39 mouse cellular contexts compared by ENCODE assay signal in the genomic region with DNA sequence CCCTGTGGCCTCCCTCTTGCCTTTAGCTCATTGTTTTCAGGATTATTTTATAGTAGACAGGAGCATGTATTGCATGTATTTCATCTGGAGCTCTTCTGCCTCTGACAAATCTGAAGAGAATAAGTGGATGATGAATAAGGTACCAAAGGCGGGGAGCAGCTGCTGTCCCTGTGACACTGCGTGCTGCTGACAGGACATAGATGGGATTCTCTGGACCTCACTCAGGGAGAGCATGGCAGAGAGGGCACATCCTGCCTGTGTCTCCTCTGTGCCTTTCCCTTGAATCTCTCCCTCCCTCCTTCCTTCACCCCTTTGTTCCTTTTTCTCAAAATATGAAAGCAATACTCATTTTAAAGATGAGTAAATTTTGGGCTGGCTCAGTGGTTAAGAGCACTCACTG. TPM values are rescaled to one million over a fixed set of nuclear protein-coding genes. Genes with fewer than 3 reads are reported as not detected.
DNase-seq lines count a peak whose midpoint lies in the region; ATAC-seq and TF ChIP-seq lines count a peak whose summit lies in the region.
"Had no signal": no experiment of that assay in that cellular context is flagged by ENCODE, and none has a peak within 500 bp of the region (broad histone marks: within the 10 kb centered on the region; RNA-seq: fewer than 3 reads in every experiment).

No protein-coding gene starts in this region.

- H3K9ac ChIP-seq in heart, adult 2 months (ENCODE audit: low read depth, low read length) = no peak overlapping the region
- peak overlapping the region; percentile 79 for H3K9ac ChIP-seq in heart, embryonic 14.5 days (ENCODE audit: low read length)
- H3K9ac ChIP-seq in lung, postnatal 0 days (replicated peaks; ENCODE audit: low read depth) = no peak overlapping the region
- H3K9ac ChIP-seq: embryonic facial prominence, embryonic 15.5 days; forebrain, embryonic 12.5 days; forebrain, postnatal 0 days; hindbrain, embryonic 13.5 days; limb, embryonic 15.5 days; liver, embryonic 13.5 days; stomach, embryonic 15.5 days had no signal

- no peak overlapping the region for H3K4me3 ChIP-seq in heart, adult 2 months
- no peak overlapping the region for H3K4me3 ChIP-seq in heart, embryonic 14.5 days (ENCODE audit: control insufficient read depth in 1 of 2, insufficient read depth in 1 of 2, low read depth in 1 of 2, low read length in 2 of 2)
- H3K4me3 ChIP-seq in lung, postnatal 0 days (ENCODE audit: low read depth, low read length) = no peak overlapping the region
- H3K4me3 ChIP-seq: embryonic facial prominence, embryonic 10.5 days; embryonic facial prominence, embryonic 15.5 days; forebrain, embryonic 12.5 days; hindbrain, embryonic 13.5 days; limb, embryonic 10.5 days; limb, embryonic 15.5 days; liver, embryonic 13.5 days; stomach, embryonic 15.5 days had no signal

- intact Hi-C loops in heart, adult 2 months (cut with DNase I) = no loop called here

- no peak for ATAC-seq in heart, embryonic 14.5 days (ENCODE audit: insufficient number of reproducible peaks, insufficient read depth, low FRiP score, low read depth)
- ATAC-seq in lung, postnatal 0 days = peak; percentile 39
- ATAC-seq: activated CD4-positive, CD25-positive, alpha-beta regulatory T cell, adult 4 months; forebrain, postnatal 0 days; intestine, postnatal 0 days had no signal

- no peaks in the 10 kb centered on the region for H3K79me2 ChIP-seq in heart, adult 2 months (replicated peaks; ENCODE audit: control insufficient read depth, insufficient read depth, low read length)

- peak overlapping the region; percentile 93 for H3K27ac ChIP-seq in heart, adult 2 months
- peak overlapping the region; percentile 100 for H3K27ac ChIP-seq in heart, embryonic 14.5 days (replicated peaks in 1 of 2; ENCODE audit: control insufficient read depth in 1 of 2, insufficient read depth in 1 of 2, low read depth in 2 of 2, low read length in 2 of 2)
- no peak overlapping the region for H3K27ac ChIP-seq in lung, postnatal 0 days (ENCODE audit: low read length)
- H3K27ac ChIP-seq: embryonic facial prominence, embryonic 15.5 days; forebrain, embryonic 12.5 days; hindbrain, embryonic 13.5 days; limb, embryonic 10.5 days; limb, embryonic 15.5 days; liver, embryonic 13.5 days; macrophage; stomach, embryonic 15.5 days had no signal

- peak; percentile 67 for TF ChIP-seq POLR2A in heart, adult 2 months (IDR thresholded peaks at IDR 0.05; ENCODE audit: insufficient read depth, low read depth, low read length)

- peak; percentile 80 for TF ChIP-seq EP300 in heart, adult 2 months (IDR thresholded peaks at IDR 0.05; ENCODE audit: insufficient read depth, low read depth, low read length)
- no peak for TF ChIP-seq EP300 in lung, postnatal 0 days (IDR thresholded peaks at IDR 0.05)

- 44% methylated on average over 2 of the region's 2 CpGs for WGBS in heart, adult 2 months
- WGBS in heart, embryonic 14.5 days = 50% methylated on average over 2 of the region's 2 CpGs
- WGBS in lung, postnatal 0 days = 49% methylated on average over 2 of the region's 2 CpGs

- no peak for DNase-seq in heart, adult 2 months
- DNase-seq in heart, adult 9 months (ENCODE audit: low spot score in 2 of 2) = no peak
- no peak for DNase-seq in heart, adult 18-20 months
- peak; percentile 29 for DNase-seq in lung, postnatal 0 days (ENCODE audit: low spot score)
- DNase-seq in lung, postnatal 4 days = no peak
- DNase-seq in lung, postnatal 36 days = peak; percentile 55
- DNase-seq in gastrocnemius, postnatal 25 days = no peak
- DNase-seq: adrenal gland, adult 2 months; cerebellum, adult 2 months; cerebellum, postnatal 25 days; forebrain, postnatal 0 days; kidney, adult 9 months; kidney, postnatal 10 days; layer of hippocampus, postnatal 36 days; liver, embryonic 13.5 days; midbrain, embryonic 14.5 days; right cerebral cortex, postnatal 25 days had no signal

- H3K4me2 ChIP-seq in heart, embryonic 14.5 days (ENCODE audit: low read length) = peak overlapping the region; percentile 63
- H3K4me2 ChIP-seq in lung, postnatal 0 days (replicated peaks; ENCODE audit: low read depth, low read length) = no peak overlapping the region
- H3K4me2 ChIP-seq: embryonic facial prominence, embryonic 15.5 days; forebrain, embryonic 12.5 days; hindbrain, embryonic 13.5 days; limb, embryonic 15.5 days; liver, embryonic 13.5 days; stomach, embryonic 15.5 days had no signal

- H3K4me1 ChIP-seq in heart, adult 2 months (ENCODE audit: control insufficient read depth, insufficient read depth, low read length) = peaks cover 14% of the 10 kb centered on the region
- peaks cover 41 to 57% of the 10 kb centered on the region in 2 experiments for H3K4me1 ChIP-seq in heart, embryonic 14.5 days (ENCODE audit: control insufficient read depth in 2 of 2, insufficient read depth in 2 of 2, low read length in 2 of 2)
- peaks cover 15% of the 10 kb centered on the region for H3K4me1 ChIP-seq in lung, postnatal 0 days (ENCODE audit: insufficient read depth, low read depth, low read length)
- H3K4me1 ChIP-seq: limb, embryonic 15.5 days had no signal

- H3K27me3 ChIP-seq in heart, adult 2 months (ENCODE audit: control insufficient read depth, insufficient read depth, low read length) = no peaks in the 10 kb centered on the region
- H3K27me3 ChIP-seq in heart, embryonic 14.5 days (ENCODE audit: control insufficient read depth, insufficient read depth, low read length) = no peaks in the 10 kb centered on the region
- H3K27me3 ChIP-seq in lung, postnatal 0 days (replicated peaks; ENCODE audit: insufficient read depth, low read length) = no peaks in the 10 kb centered on the region
- H3K27me3 ChIP-seq: embryonic facial prominence, embryonic 15.5 days; forebrain, embryonic 12.5 days; hindbrain, embryonic 13.5 days; limb, embryonic 15.5 days; liver, embryonic 13.5 days; stomach, embryonic 15.5 days had no signal

- peaks cover 3% of the 10 kb centered on the region; the same call in 1 of the 2 replicates for H3K9me3 ChIP-seq in heart, embryonic 14.5 days (ENCODE audit: control insufficient read depth, low read length)
- no peaks in the 10 kb centered on the region for H3K9me3 ChIP-seq in lung, postnatal 0 days (ENCODE audit: low read length)
- H3K9me3 ChIP-seq: embryonic facial prominence, embryonic 10.5 days; embryonic facial prominence, embryonic 15.5 days; forebrain, embryonic 12.5 days; hindbrain, embryonic 13.5 days; limb, embryonic 10.5 days; limb, embryonic 15.5 days; liver, embryonic 13.5 days; stomach, embryonic 15.5 days had no signal

- H3K36me3 ChIP-seq in heart, adult 2 months (ENCODE audit: control insufficient read depth, insufficient read depth, low read length) = no peaks in the 10 kb centered on the region
- H3K36me3 ChIP-seq in heart, embryonic 14.5 days (ENCODE audit: control insufficient read depth, insufficient read depth, low read length) = peaks cover 8% of the 10 kb centered on the region; the same call in 1 of the 2 replicates
- no peaks in the 10 kb centered on the region for H3K36me3 ChIP-seq in lung, postnatal 0 days (ENCODE audit: insufficient read depth, low read length)
- H3K36me3 ChIP-seq: embryonic facial prominence, embryonic 10.5 days; embryonic facial prominence, embryonic 15.5 days; forebrain, embryonic 12.5 days; hindbrain, embryonic 13.5 days; limb, embryonic 10.5 days; limb, embryonic 15.5 days; liver, embryonic 13.5 days; stomach, embryonic 15.5 days had no signal

- TF ChIP-seq CTCF in heart, adult 2 months (IDR thresholded peaks at IDR 0.05) = no peak
- no peak for TF ChIP-seq CTCF in lung, postnatal 0 days (IDR thresholded peaks at IDR 0.05)

RNA-seq across cellular contexts. Expression of a gene that starts 9.7 kb away (rescaled TPM):
- 10 to 100 TPM; 25.9 to 28.9 TPM for total RNA-seq in heart, adult 2 months (2021)
- 10.1 and 19.6 TPM in 2 replicates for polyA plus RNA-seq in heart, adult 2 months (2012; rRNA removed)
- polyA plus RNA-seq in heart, embryonic 14.5 days (2014; fragmentation: Nextera tagmentation; extraction: Ambion mirVana) = 53.8 and 54.9 TPM in 2 replicates
- 10 to 100 TPM; 27.7 to 31.1 TPM for total RNA-seq in heart, adult 18-20 months (2021)
- polyA plus RNA-seq in lung, postnatal 0 days (2015; fragmentation: Nextera tagmentation; extraction: Ambion mirVana) = 59.1 and 62.8 TPM in 2 replicates
- total RNA-seq in gastrocnemius, postnatal 25 days (2021) = 10 to 100 TPM; 15.7 to 17.0 TPM

RNA-seq across cellular contexts. Expression of a gene that starts 11.1 kb away (rescaled TPM):
- 1,000 to 10,000 TPM; 1,935 to 2,240 TPM for total RNA-seq in heart, adult 2 months (2021)
- 19.8 and 29.5 TPM in 2 replicates for polyA plus RNA-seq in heart, adult 2 months (2012; rRNA removed)
- 5,319 and 5,796 TPM in 2 replicates for polyA plus RNA-seq in heart, embryonic 14.5 days (2014; fragmentation: Nextera tagmentation; extraction: Ambion mirVana)
- 1,000 to 10,000 TPM; 1,849 to 2,242 TPM for total RNA-seq in heart, adult 18-20 months (2021)
- 16.4 and 19.1 TPM in 2 replicates for polyA plus RNA-seq in lung, postnatal 0 days (2015; fragmentation: Nextera tagmentation; extraction: Ambion mirVana)
- 1,000 to 10,000 TPM in 1 of 2 experiments, 100 to 1,000 TPM in 1; 192 to 1,011 TPM for total RNA-seq in gastrocnemius, postnatal 25 days (2021)
- total RNA-seq: adrenal gland, adult 2 months; granulocyte monocyte progenitor cell, adult 5-6 weeks; megakaryocyte-erythroid progenitor cell, adult 5-6 weeks; neutrophil, adult 5-6 weeks had no signal
- polyA plus RNA-seq: activated CD4-positive, CD25-positive, alpha-beta regulatory T cell, adult 4 months; adrenal gland, adult 2 months; macrophage had no signal

RNA-seq across cellular contexts. Expression of a gene that starts 28.8 kb away (rescaled TPM):
- not detected for total RNA-seq in heart, adult 2 months (2021)
- polyA plus RNA-seq in heart, adult 2 months (2012; rRNA removed) = not detected in 2 replicates
- not detected in 2 replicates for polyA plus RNA-seq in heart, embryonic 14.5 days (2014; fragmentation: Nextera tagmentation; extraction: Ambion mirVana)
- total RNA-seq in heart, adult 18-20 months (2021) = not detected
- not detected in 2 replicates for polyA plus RNA-seq in lung, postnatal 0 days (2015; fragmentation: Nextera tagmentation; extraction: Ambion mirVana)
- not detected for total RNA-seq in gastrocnemius, postnatal 25 days (2021)
- total RNA-seq: adrenal gland, adult 2 months; adrenal gland, postnatal 4 days; CH12.LX; ES-E14; forebrain, postnatal 0 days; gastrocnemius, adult 8-10 months; granulocyte monocyte progenitor cell, adult 5-6 weeks; layer of hippocampus, postnatal 36 days; left cerebral cortex, postnatal 10 days; megakaryocyte-erythroid progenitor cell, adult 5-6 weeks; neutrophil, adult 5-6 weeks had no signal
- polyA plus RNA-seq: activated CD4-positive, CD25-positive, alpha-beta regulatory T cell, adult 4 months; adrenal gland, adult 2 months; C2C12; cerebellum, adult 2 months; embryonic facial prominence, embryonic 10.5 days; embryonic facial prominence, embryonic 15.5 days; forebrain, embryonic 12.5 days; forebrain, postnatal 0 days; hindbrain, embryonic 13.5 days; intestine, postnatal 0 days; large intestine, adult 2 months; limb, embryonic 10.5 days; limb, embryonic 15.5 days; liver, embryonic 13.5 days; macrophage; midbrain, embryonic 14.5 days; neural tube, embryonic 11.5 days; stomach, embryonic 15.5 days had no signal

RNA-seq across cellular contexts. Expression of a gene that starts 38.8 kb away (rescaled TPM):
- over 10,000 TPM; 19,033 to 21,149 TPM for total RNA-seq in heart, adult 2 months (2021)
- polyA plus RNA-seq in heart, adult 2 months (2012; rRNA removed) = 6,249 and 7,266 TPM in 2 replicates
- 2,542 and 2,728 TPM in 2 replicates for polyA plus RNA-seq in heart, embryonic 14.5 days (2014; fragmentation: Nextera tagmentation; extraction: Ambion mirVana)
- total RNA-seq in heart, adult 18-20 months (2021) = over 10,000 TPM; 21,244 to 21,975 TPM
- polyA plus RNA-seq in lung, postnatal 0 days (2015; fragmentation: Nextera tagmentation; extraction: Ambion mirVana) = 61.0 and 79.5 TPM in 2 replicates
- 100 to 1,000 TPM in 1 of 2 experiments, 10 to 100 TPM in 1; 42.1 to 200 TPM for total RNA-seq in gastrocnemius, postnatal 25 days (2021)
- total RNA-seq: adrenal gland, adult 2 months; granulocyte monocyte progenitor cell, adult 5-6 weeks; megakaryocyte-erythroid progenitor cell, adult 5-6 weeks; neutrophil, adult 5-6 weeks had no signal
- polyA plus RNA-seq: activated CD4-positive, CD25-positive, alpha-beta regulatory T cell, adult 4 months; adrenal gland, adult 2 months; macrophage had no signal

Comparison
In these comparisons a context has a peak if more than half of its experiments do, and no peak if none do; other contexts are left out.
1. DNase-seq: peak in lung, postnatal 0 days (single experiment) and lung, postnatal 36 days (single experiment); none in heart, adult 2 months (0 of 2), heart, adult 9 months (0 of 2), heart, adult 18-20 months (0 of 2), lung, postnatal 4 days (0 of 2) and gastrocnemius, postnatal 25 days (single experiment).